Mouse (Mus musculus): ENCODE measurements around the gene Dnajc11.
A peak's percentile ranks its signal among the peaks of the same experiment; 100 is the strongest.

Dnajc11 gene

GRCm38 (mm10) chr4:151985886-151986285 lies 52.4 kb downstream of the Dnajc11 start:
- DNase-seq (ENCODE audit: low spot score in 2 of 2), result no peak

GRCm38 (mm10) chr4:151986650-151987049 lies 53.2 kb downstream of the Dnajc11 start:
- DNase-seq (ENCODE audit: low spot score in 2 of 2), result no peak

- DNase-seq (ENCODE audit: low spot score in 2 of 2), result no peak
Measured at GRCm38 (mm10) chr4:151988014-151988341, 54.5 kb downstream of the Dnajc11 start.

- DNase-seq (ENCODE audit: low spot score in 2 of 2), result peak; percentile 81 to 83
Measured at GRCm38 (mm10) chr4:151988342-151989109, 55.0 kb downstream of the Dnajc11 start, which contains the start of gene Thap3. Gene Thap3, minus strand, starts transcription at chr4:151988997.

GRCm38 (mm10) chr4:151989110-151989488 lies 55.6 kb downstream of the Dnajc11 start:
- DNase-seq (ENCODE audit: low spot score in 2 of 2), result no peak

GRCm38 (mm10) chr4:151992091-151992490 lies 58.6 kb downstream of the Dnajc11 start:
- no peak for DNase-seq (ENCODE audit: low spot score in 2 of 2)

GRCm38 (mm10) chr4:151993035-151993434 lies 59.5 kb downstream of the Dnajc11 start:
- no peak for DNase-seq (ENCODE audit: low spot score in 2 of 2)

- peak in 1 of 2 experiments; percentile 23 for DNase-seq (ENCODE audit: low spot score in 2 of 2)
Measured at GRCm38 (mm10) chr4:151994228-151995171, 61.0 kb downstream of the Dnajc11 start.

- DNase-seq (ENCODE audit: low spot score in 2 of 2), result no peak
Measured at GRCm38 (mm10) chr4:151995371-151996172, 62.1 kb downstream of the Dnajc11 start.

- DNase-seq (ENCODE audit: low spot score in 2 of 2), result peak; percentile 96 to 99
Measured at GRCm38 (mm10) chr4:151996173-151996950, 62.9 kb downstream of the Dnajc11 start, which contains the start of gene Phf13. Gene Phf13, minus strand, starts transcription at chr4:151996258.

GRCm38 (mm10) chr4:151996951-151997222 lies 63.4 kb downstream of the Dnajc11 start:
- DNase-seq (ENCODE audit: low spot score in 2 of 2), result no peak

GRCm38 (mm10) chr4:151997701-151998100 lies 64.2 kb downstream of the Dnajc11 start:
- no peak for DNase-seq (ENCODE audit: low spot score in 2 of 2)

GRCm38 (mm10) chr4:151999481-151999880 lies 66.0 kb downstream of the Dnajc11 start:
- no peak for DNase-seq (ENCODE audit: low spot score in 2 of 2)

GRCm38 (mm10) chr4:152000906-152001305 lies 67.4 kb downstream of the Dnajc11 start:
- DNase-seq (ENCODE audit: low spot score in 2 of 2), result no peak

- no peak for DNase-seq (ENCODE audit: low spot score in 2 of 2)
Measured at GRCm38 (mm10) chr4:152001335-152001734, 67.8 kb downstream of the Dnajc11 start.

- DNase-seq (ENCODE audit: low spot score in 2 of 2), result no peak
Measured at GRCm38 (mm10) chr4:152002063-152002462, 68.6 kb downstream of the Dnajc11 start.

GRCm38 (mm10) chr4:152006137-152006536 lies 72.6 kb downstream of the Dnajc11 start:
- no peak for DNase-seq (ENCODE audit: low spot score in 2 of 2)

GRCm38 (mm10) chr4:152006812-152007211 lies 73.3 kb downstream of the Dnajc11 start:
- DNase-seq (ENCODE audit: low spot score in 2 of 2), result no peak

GRCm38 (mm10) chr4:152007481-152008147 lies 74.1 kb downstream of the Dnajc11 start:
- DNase-seq (ENCODE audit: low spot score in 2 of 2), result peak; percentile 46 to 54

GRCm38 (mm10) chr4:152008148-152008500 lies 74.6 kb downstream of the Dnajc11 start:
- DNase-seq (ENCODE audit: low spot score in 2 of 2), result no peak

GRCm38 (mm10) chr4:152008622-152009075 lies 75.2 kb downstream of the Dnajc11 start, which contains the start of gene Klhl21:
Gene Klhl21, plus strand, starts transcription at chr4:152008803.
- peak; percentile 96 to 97 for DNase-seq (ENCODE audit: low spot score in 2 of 2)

Data from heart, adult 9 months (tissue).